Mouse (Mus musculus) limb, embryonic 10.5 days (tissue): ENCODE measurements around the gene Gm49361. TPM values are rescaled to one million over a fixed set of nuclear protein-coding genes. Genes with fewer than 3 reads are reported as not detected.
A peak's percentile ranks its signal among the peaks of the same experiment; 100 is the strongest.
"Not testable (repeated sequence)": the region's sequence is repeated elsewhere in the genome, so short reads cannot be mapped to it uniquely, and the experiment has no call there.

Source experiments
- DNase-seq: peaks from one replicate; pipeline ENCODE4 v3.0.0-alpha.2; 2017; ENCODE audit warnings: low spot score
- H3K27ac ChIP-seq: fragments of 300-500 bp; sonication (generic); 2 replicates; pipeline ENCODE4 v1.5.1; 2016; ENCODE audit warnings: mild to moderate bottlenecking
- H3K27me3 ChIP-seq: fragments of 300-500 bp; sonication (generic); 2 replicates; pipeline ENCODE4 v1.6.1; 2016; ENCODE audit warnings: low read depth, mild to moderate bottlenecking; ENCODE audit not compliant: poor library complexity, severe bottlenecking
- H3K36me3 ChIP-seq: fragments of 300-500 bp; sonication (generic); 2 replicates; pipeline ENCODE4 v1.6.1; 2016; ENCODE audit warnings: mild to moderate bottlenecking, moderate library complexity
- H3K4me1 ChIP-seq: fragments of 300-500 bp; sonication (generic); 2 replicates; pipeline ENCODE4 v1.6.1; 2016
- H3K4me3 ChIP-seq: fragments of 300-500 bp; sonication (generic); 2 replicates; pipeline ENCODE4 v1.5.1; 2016; ENCODE audit warnings: mild to moderate bottlenecking, moderate library complexity
- H3K9me3 ChIP-seq: fragments of 300-500 bp; sonication (generic); replicated peaks from 2 replicates; pipeline ENCODE4 v1.6.1; 2016; ENCODE audit warnings: mild to moderate bottlenecking
- WGBS: fragments of 180-500 bp; shearing (Covaris S2); methylation state at CpG from one replicate; pipeline ENCODE4 v1.1.7; 2016; 5-methylcytosine and 5-hydroxymethylcytosine counted together
- polyA plus RNA-seq: library from polyadenylated mRNA; unstranded; fragments of >200 nt; fragmentation: Nextera tagmentation; extraction: Ambion mirVana; gene quantifications from 2 replicates; pipeline ENCODE4 v1.2.1, GENCODE M21; 2016

The Gm49361 gene
- polyA plus RNA-seq, 1 experiment from 2014 or later, result not detected

GRCm38 (mm10) chr14:57665628-57665950 lies 80.3 kb downstream of the Gm49361 start:
- Histone ChIP-seq H3K9me3 (no peaks in the 10 kb centered on the region), H3K27ac (peak overlapping the region; percentile 97), H3K27me3 (no peaks in the 10 kb centered on the region), H3K36me3 (peaks cover 9% of the 10 kb centered on the region), H3K4me3 (peak overlapping the region; percentile 95), H3K4me1 (peaks cover 13% of the 10 kb centered on the region)
- no peak for DNase-seq
- WGBS, result 20% methylated on average over 10 of the region's 10 CpGs

DNA sequence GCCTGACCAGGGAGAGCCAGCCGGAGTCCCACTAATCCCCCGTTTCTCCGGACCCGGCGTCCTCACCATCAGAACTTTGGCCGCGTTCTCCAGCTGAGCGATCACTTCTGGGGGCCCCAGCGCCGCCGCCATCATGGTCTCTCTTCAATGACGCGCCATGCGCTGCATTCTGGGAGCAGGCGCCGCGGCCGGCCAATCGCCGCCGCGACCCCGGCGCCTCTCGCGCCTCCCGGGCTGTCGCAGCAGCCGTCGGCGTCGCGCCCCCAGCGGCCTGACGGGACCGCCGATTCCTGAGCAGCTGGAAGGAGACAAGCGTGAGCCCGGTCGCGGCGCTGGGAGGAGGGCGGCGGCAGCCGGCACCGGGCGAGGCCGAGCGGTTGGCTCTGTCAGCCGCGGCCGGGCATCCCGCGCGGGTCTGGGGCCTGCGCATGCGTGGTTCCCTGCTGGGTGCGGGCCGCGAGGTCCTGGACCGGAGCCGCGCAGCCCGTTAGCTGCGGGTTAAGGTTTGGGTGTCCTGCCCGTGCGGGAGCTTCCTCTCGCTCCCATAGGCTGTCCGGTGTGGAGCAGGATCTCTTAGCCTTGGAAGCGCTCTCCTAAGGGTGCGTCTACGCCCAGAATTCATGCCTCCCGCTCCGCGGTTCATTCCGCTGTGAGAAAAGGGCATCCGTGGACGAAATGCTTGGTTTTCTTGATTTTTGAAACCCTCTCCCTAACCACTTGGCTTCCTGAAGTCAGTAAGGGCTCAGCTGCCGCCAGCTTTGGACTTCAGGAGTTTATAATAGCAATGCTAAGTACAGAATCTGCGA lies 80.9 kb downstream of the Gm49361 start, which contains the start of gene Xpo4:
TSS of gene Xpo4 (minus strand) at position 609 of the 806 bp plus-strand sequence.
- H3K4me1 ChIP-seq, result peaks cover 13% of the 10 kb centered on the region
- no peaks in the 10 kb centered on the region for H3K9me3 ChIP-seq
- WGBS, result under 1% methylated on average over 80 of the region's 80 CpGs
- peak; percentile 89 for DNase-seq
- peak within 1 kb of the TSS; percentile 95 for H3K4me3 ChIP-seq
- H3K36me3 ChIP-seq, result peaks cover 9% of the 10 kb centered on the region
- no peaks in the 10 kb centered on the region for H3K27me3 ChIP-seq
- peak within 1 kb of the TSS; percentile 97 for H3K27ac ChIP-seq

DNA sequence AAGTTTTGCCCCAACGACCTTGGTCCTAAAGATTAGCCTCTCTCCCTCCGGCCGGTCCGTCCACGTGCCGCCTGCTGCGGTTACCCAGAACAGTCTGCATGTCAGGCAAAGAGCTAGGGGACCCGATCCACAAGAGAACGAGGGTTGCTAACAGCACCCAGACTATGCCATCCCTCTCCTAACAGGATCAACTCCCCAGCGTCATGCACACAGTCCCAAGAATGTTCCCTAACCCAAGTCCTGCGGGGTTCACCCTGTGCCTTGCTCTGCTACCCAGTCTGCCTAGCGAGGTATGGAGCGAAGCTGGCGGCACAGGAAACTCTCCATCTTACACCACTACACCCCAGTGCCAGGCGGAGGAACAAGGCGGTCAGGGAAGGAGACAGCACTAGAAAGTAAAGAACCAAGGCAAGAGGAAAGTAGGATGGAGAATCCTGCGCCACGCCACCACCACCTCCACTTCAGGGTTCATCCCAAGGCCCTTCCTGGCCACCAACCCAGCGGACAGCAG lies 81.5 kb downstream of the Gm49361 start:
- H3K9me3 ChIP-seq, result no peaks in the 10 kb centered on the region
- 0% methylated on average over 19 of the region's 19 CpGs for WGBS
- H3K27ac ChIP-seq, result peak overlapping the region; percentile 97
- H3K36me3 ChIP-seq, result peaks cover 12% of the 10 kb centered on the region
- peak overlapping the region; percentile 95 for H3K4me3 ChIP-seq
- peaks cover 13% of the 10 kb centered on the region for H3K4me1 ChIP-seq
- no peaks in the 10 kb centered on the region for H3K27me3 ChIP-seq
- peak; percentile 67 for DNase-seq

DNA sequence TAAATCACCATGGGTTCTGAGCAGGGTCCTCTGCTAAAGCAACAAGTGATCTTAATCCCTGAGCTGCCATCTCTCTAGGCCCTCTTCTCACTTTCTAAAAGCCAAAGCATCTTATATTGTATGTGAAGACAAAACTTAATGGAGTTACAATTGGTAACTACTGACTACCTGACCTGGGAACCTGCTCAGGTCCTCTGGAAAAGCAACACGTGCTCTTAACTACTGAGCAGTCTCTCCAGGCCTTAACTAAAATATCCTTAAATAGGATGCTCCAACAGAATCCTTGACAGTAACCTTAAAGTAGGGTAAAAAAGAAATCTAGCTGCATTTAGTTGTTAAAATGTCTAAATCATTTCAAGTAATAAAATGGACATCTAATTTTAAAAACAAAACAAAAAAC lies 82.3 kb downstream of the Gm49361 start:
- H3K36me3 ChIP-seq, result peaks cover 12% of the 10 kb centered on the region
- H3K27me3 ChIP-seq, result no peaks in the 10 kb centered on the region
- no peak for DNase-seq
- peaks cover 13% of the 10 kb centered on the region for H3K4me1 ChIP-seq
- WGBS, result 39% methylated on average over 1 of the region's 1 CpGs
- H3K4me3 ChIP-seq, result peak overlapping the region; percentile 95
- peak overlapping the region; percentile 97; the same call in 1 of the 2 replicates for H3K27ac ChIP-seq
- no peaks in the 10 kb centered on the region for H3K9me3 ChIP-seq

DNA sequence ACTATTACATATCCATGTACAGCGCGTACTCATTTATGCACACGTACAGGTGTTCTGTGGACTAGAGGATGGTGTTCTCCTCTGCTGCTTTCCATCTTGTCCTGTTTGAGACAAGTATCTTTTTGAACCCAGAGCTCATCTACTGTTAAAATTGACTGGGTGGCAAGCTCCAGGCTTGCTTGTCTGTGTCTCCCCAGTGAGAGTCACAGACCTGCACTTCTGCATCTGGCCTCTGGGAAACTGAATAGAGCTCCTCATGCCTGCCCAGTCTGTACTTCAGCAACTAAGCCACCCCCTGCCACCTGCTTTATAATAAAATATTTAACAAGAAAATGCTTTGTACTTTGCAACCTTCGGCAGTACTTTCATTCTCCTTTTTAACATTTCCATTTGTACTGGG lies 87.6 kb downstream of the Gm49361 start:
- Histone ChIP-seq H3K4me3 (no peak overlapping the region), H3K36me3 (peaks cover 17% of the 10 kb centered on the region), H3K27me3 (no peaks in the 10 kb centered on the region), H3K27ac (no peak overlapping the region), H3K4me1 (peaks cover under 1% of the 10 kb centered on the region; the same call in 1 of the 2 replicates), H3K9me3 (no peaks in the 10 kb centered on the region)
- 98% methylated on average over 4 of the region's 4 CpGs for WGBS
- no peak for DNase-seq

- H3K27ac ChIP-seq, result no peak overlapping the region
- H3K4me1 ChIP-seq, result no peaks in the 10 kb centered on the region
- peaks cover 17% of the 10 kb centered on the region for H3K36me3 ChIP-seq
- H3K4me3 ChIP-seq, result no peak overlapping the region
- DNase-seq, result no peak
- 91% methylated on average over 2 of the region's 2 CpGs for WGBS
- no peaks in the 10 kb centered on the region for H3K9me3 ChIP-seq
- no peaks in the 10 kb centered on the region for H3K27me3 ChIP-seq
These were observed 88.4 kb downstream of the Gm49361 start for GRCm38 (mm10) chr14:57657500-57657899.

GRCm38 (mm10) chr14:57656519-57656918 lies 89.4 kb downstream of the Gm49361 start:
- not testable (repeated sequence) for H3K27me3 ChIP-seq, H3K9me3 ChIP-seq, DNase-seq, H3K4me1 ChIP-seq, H3K27ac ChIP-seq, H3K4me3 ChIP-seq
- peaks cover 14% of the 10 kb centered on the region for H3K36me3 ChIP-seq
- 91% methylated on average over 3 of the region's 3 CpGs for WGBS

GRCm38 (mm10) chr14:57649501-57649900 lies 96.4 kb downstream of the Gm49361 start:
- Histone ChIP-seq H3K4me3 (no peak overlapping the region), H3K27me3 (no peaks in the 10 kb centered on the region), H3K4me1 (no peaks in the 10 kb centered on the region), H3K27ac (no peak overlapping the region), H3K36me3 (peaks cover 9% of the 10 kb centered on the region), H3K9me3 (no peaks in the 10 kb centered on the region)
- DNase-seq, result no peak

DNA sequence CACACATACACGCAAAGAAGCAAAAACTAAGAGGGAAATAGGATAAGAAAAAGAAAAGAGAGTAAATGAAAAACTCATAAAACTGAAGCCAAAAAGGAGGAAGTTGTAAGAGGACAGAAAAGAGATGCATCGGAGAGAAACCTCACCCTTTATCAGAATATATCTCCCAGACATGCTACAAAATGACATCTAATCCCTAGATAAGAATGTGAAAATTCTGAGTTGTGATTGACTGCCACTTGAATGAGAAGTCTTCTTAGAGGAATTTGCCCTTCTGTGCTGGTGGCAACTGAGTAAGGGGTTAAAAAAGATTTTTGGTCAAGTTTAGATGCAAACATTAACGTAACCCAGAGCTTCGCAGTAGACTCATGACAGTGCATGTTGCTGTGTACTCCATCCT lies 99.7 kb downstream of the Gm49361 start:
- Histone ChIP-seq H3K27ac (no peak overlapping the region), H3K9me3 (no peaks in the 10 kb centered on the region), H3K27me3 (no peaks in the 10 kb centered on the region), H3K36me3 (peaks cover 20% of the 10 kb centered on the region), H3K4me3 (no peak overlapping the region), H3K4me1 (no peaks in the 10 kb centered on the region)
- 90% methylated on average over 4 of the region's 4 CpGs for WGBS
- no peak for DNase-seq

GRCm38 (mm10) chr14:57639153-57639552 lies 106.8 kb downstream of the Gm49361 start:
- H3K36me3 ChIP-seq, result peaks cover 44% of the 10 kb centered on the region
- H3K9me3 ChIP-seq, result no peaks in the 10 kb centered on the region
- no peaks in the 10 kb centered on the region for H3K4me1 ChIP-seq
- H3K4me3 ChIP-seq, result no peak overlapping the region
- DNase-seq, result no peak
- no peaks in the 10 kb centered on the region for H3K27me3 ChIP-seq
- H3K27ac ChIP-seq, result no peak overlapping the region
- WGBS, result 98% methylated on average over 3 of the region's 3 CpGs

GRCm38 (mm10) chr14:57634141-57634540 lies 111.8 kb downstream of the Gm49361 start:
- Histone ChIP-seq H3K27me3 (no peaks in the 10 kb centered on the region), H3K4me1 (no peaks in the 10 kb centered on the region), H3K36me3 (peaks cover 31% of the 10 kb centered on the region), H3K9me3 (no peaks in the 10 kb centered on the region), H3K4me3 (no peak overlapping the region), H3K27ac (no peak overlapping the region)
- WGBS, result 71% methylated on average over 5 of the region's 5 CpGs
- no peak for DNase-seq

DNA sequence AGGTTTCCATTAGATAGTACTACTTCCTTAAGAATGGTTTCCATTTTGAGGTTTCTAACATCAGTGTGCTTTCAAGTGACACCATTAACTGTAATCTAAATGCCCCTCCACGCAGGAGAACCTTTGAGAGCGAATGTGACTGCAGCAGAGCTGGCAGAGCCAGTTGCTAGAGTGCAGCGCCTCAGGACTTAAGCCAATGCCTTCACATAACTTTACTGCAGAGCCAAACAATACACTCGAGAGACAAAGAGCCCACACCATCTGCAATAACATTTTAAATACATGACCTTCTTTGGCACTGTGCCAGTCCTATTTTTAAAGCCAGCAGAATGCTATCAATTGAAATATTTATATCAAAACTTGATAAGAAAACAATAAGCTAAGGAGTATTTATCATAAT lies 116.3 kb downstream of the Gm49361 start:
- Histone ChIP-seq H3K27ac (no peak overlapping the region), H3K4me3 (no peak overlapping the region), H3K27me3 (no peaks in the 10 kb centered on the region), H3K4me1 (no peaks in the 10 kb centered on the region), H3K36me3 (peaks cover 54% of the 10 kb centered on the region), H3K9me3 (no peaks in the 10 kb centered on the region)
- DNase-seq, result no peak
- WGBS, result 88% methylated on average over 4 of the region's 4 CpGs

DNA sequence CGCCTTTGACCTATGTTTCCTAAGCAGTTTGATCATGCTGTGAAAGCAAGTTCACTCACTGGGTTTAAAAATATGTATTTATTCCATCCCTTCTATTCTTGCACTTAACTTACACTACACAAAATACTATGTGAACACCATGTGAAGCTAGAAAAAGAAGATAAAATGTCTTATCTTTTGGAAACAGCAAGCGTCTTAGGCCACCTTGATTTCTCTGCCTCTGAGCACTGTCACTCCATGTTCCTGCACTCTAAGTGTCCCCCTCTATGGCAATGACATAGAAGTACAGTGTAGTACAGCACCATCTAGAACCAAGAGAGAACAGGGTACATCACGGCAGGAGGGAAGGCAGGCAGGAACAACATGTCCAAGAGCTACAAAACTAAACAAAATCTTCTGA lies 123.0 kb downstream of the Gm49361 start:
- no peaks in the 10 kb centered on the region for H3K4me1 ChIP-seq
- DNase-seq, result no peak
- 86% methylated on average over 3 of the region's 3 CpGs for WGBS
- H3K27me3 ChIP-seq, result no peaks in the 10 kb centered on the region
- peaks cover 63% of the 10 kb centered on the region for H3K36me3 ChIP-seq
- no peak overlapping the region for H3K27ac ChIP-seq
- no peak overlapping the region for H3K4me3 ChIP-seq
- no peaks in the 10 kb centered on the region for H3K9me3 ChIP-seq
